Mouse (Mus musculus): ENCODE results near the gene Fkbpl. TPM values are rescaled to one million over a fixed set of nuclear protein-coding genes. Genes with fewer than 3 reads are reported as not detected.

Gene Fkbpl
- polyA plus RNA-seq, 1 experiment from 2014 or later = 9.7 TPM

DNA sequence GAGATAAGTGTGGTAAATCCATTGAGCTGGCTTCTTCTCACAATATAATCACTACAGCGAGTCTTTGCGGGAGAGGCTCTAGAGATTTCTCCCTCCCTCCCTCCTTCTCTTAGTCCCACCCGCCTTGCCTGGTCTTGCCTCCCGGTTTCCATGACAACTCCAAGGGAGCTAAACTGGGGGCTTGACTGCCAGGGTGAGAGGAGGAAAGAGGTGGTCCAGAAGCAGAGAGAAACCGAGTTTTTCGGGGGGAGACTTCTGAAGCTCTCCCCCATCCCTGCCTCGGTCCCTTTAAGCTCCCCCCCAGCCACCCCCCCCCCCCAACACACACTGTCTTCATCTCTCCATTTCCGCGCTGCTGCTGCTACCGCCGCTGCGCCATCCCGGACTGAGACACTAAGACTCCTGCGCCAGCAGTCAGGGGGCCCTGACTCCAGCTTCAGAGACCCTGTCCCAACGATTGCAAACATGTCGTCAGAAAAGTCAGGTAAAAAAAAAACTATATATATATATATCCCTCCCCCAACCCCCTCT is 15.3 kb upstream of the Fkbpl start, which contains the start of gene Prrt1:
Gene Prrt1, plus strand, starts transcription at position 313 of the 531 bp plus-strand sequence.
- Histone ChIP-seq H3K4me3 (ENCODE audit: low read depth, low read length) (peak within 1 kb of the TSS; percentile 80; the same call in 1 of the 2 replicates), H3K27ac (ENCODE audit: low read depth, low read length) (no peak within 1 kb of the TSS), H3K4me1 (replicated peaks; ENCODE audit: control insufficient read depth, insufficient read depth, low read length) (peaks cover 36% of the 10 kb centered on the region), H3K4me2 (peak within 1 kb of the TSS; percentile 94), H3K36me3 (ENCODE audit: control insufficient read depth, insufficient read depth, low read length) (peaks cover 4% of the 10 kb centered on the region; the same call in 1 of the 2 replicates), H3K9ac (ENCODE audit: low read depth, low read length) (no peak within 1 kb of the TSS; the same call in 1 of the 2 replicates), H3K9me3 (ENCODE audit: control insufficient read depth, low read length) (no peaks in the 10 kb centered on the region), H3K27me3 (replicated peaks; ENCODE audit: control insufficient read depth, insufficient read depth, low read length) (peaks cover 48% of the 10 kb centered on the region)
- no peak for DNase-seq (ENCODE audit: low spot score)
- no peak for ATAC-seq (replicated peaks; ENCODE audit: low FRiP score)
- 4% methylated on average over 16 of the region's 16 CpGs for WGBS

DNA sequence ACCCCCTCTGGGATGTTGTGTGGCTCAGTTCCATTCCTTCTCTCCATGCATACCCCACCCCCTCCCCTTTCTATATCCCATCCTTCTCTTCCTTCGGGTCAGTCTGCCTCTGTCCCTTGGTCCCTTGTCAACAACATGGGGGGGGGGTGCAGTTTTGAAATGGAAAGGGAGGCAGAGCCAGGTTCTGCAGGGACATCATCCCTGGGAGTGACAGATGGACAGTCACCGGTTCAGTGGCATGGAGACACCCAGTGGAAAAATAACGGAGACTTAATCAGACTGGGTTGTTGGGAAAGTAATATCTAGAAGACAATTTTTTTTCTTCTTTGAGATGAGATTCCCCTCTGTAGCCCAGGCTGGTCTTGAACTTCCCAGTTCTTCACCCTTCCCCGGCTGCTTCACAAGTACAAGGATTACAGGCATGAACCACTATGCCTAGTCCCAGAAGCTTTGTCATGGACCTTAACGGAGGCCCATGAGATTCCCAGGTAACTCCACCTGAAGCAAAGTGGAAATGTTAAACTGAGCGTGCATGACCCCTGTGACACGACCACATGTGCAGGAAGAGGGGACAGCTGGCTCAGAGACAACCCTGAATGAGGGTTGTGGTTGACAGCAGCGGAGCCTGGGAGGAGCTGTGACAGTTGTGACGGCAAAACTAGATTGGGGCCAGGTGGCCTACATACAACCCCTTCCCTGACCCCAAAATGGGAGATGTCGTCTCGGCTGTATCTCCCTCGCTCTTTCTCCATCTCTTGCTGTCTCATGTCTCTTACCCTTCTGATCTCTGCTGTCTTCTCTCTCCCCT is 14.6 kb upstream of the Fkbpl start:
- DNase-seq (ENCODE audit: low spot score) (no peak), ATAC-seq (replicated peaks; ENCODE audit: low FRiP score) (no peak)
- H3K4me1 ChIP-seq (replicated peaks; ENCODE audit: control insufficient read depth, insufficient read depth, low read length) = peaks cover 36% of the 10 kb centered on the region
- peak overlapping the region; percentile 33; the same call in 1 of the 2 replicates for H3K4me3 ChIP-seq (ENCODE audit: low read depth, low read length)
- WGBS = 14% methylated on average over 12 of the region's 12 CpGs
- no peaks in the 10 kb centered on the region for H3K9me3 ChIP-seq (ENCODE audit: control insufficient read depth, low read length)
- no peak overlapping the region for H3K27ac ChIP-seq (ENCODE audit: low read depth, low read length)
- H3K36me3 ChIP-seq (ENCODE audit: control insufficient read depth, insufficient read depth, low read length) = peaks cover 4% of the 10 kb centered on the region; the same call in 1 of the 2 replicates
- H3K9ac ChIP-seq (ENCODE audit: low read depth, low read length) = no peak overlapping the region
- peak overlapping the region; percentile 58; the same call in 1 of the 2 replicates for H3K4me2 ChIP-seq
- H3K27me3 ChIP-seq (replicated peaks; ENCODE audit: control insufficient read depth, insufficient read depth, low read length) = peaks cover 48% of the 10 kb centered on the region

DNA sequence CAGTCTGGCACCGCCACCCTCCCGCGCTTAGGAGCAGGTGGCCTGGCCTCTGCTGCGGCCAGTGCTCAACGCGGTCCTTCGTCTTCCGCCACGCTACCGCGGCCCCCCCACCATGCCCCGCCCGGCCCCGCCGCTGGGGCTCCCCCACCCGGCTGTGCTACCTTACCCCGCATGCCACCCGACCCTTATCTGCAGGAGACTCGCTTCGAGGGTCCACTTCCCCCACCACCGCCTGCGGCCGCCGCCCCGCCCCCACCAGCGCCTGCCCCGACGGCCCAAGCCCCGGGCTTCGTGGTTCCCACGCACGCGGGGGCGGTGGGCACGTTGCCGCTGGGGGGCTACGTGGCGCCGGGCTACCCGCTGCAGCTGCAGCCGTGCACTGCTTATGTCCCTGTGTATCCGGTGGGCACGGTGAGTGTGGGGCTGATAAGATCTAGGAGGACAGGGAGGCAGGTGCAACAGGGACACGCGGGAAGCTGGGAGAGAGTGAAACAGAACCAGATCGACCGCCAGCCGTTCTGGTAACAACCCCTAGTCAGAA is 13.7 kb upstream of the Fkbpl start:
- DNase-seq (ENCODE audit: low spot score) (no peak), ATAC-seq (replicated peaks; ENCODE audit: low FRiP score) (no peak)
- Histone ChIP-seq H3K9me3 (ENCODE audit: control insufficient read depth, low read length) (no peaks in the 10 kb centered on the region), H3K27me3 (replicated peaks; ENCODE audit: control insufficient read depth, insufficient read depth, low read length) (peaks cover 48% of the 10 kb centered on the region), H3K4me1 (replicated peaks; ENCODE audit: control insufficient read depth, insufficient read depth, low read length) (peaks cover 36% of the 10 kb centered on the region), H3K27ac (ENCODE audit: low read depth, low read length) (no peak overlapping the region), H3K4me3 (ENCODE audit: low read depth, low read length) (peak overlapping the region; percentile 33), H3K9ac (ENCODE audit: low read depth, low read length) (peak overlapping the region; percentile 31), H3K4me2 (peak overlapping the region; percentile 58), H3K36me3 (ENCODE audit: control insufficient read depth, insufficient read depth, low read length) (no peaks in the 10 kb centered on the region)
- 4% methylated on average over 46 of the region's 48 CpGs for WGBS

DNA sequence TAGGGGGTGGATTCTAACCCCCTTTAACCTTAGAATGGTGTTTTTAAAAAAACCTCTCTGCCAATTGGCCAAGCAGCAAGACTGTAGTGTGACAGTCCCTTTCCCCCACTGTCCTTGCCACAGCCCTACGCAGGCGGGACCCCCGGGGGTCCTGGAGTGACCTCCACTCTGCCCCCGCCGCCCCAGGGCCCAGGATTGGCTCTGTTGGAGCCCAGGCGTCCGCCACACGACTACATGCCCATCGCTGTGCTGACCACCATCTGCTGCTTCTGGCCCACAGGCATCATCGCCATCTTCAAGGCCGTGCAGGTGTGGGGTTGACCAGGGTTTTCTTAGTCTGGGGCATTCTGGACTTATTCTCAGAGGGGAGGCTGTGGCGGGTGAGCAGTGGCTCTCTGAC is 12.9 kb upstream of the Fkbpl start:
- DNase-seq (ENCODE audit: low spot score) (no peak), ATAC-seq (replicated peaks; ENCODE audit: low FRiP score) (no peak)
- H3K27ac ChIP-seq (ENCODE audit: low read depth, low read length) = no peak overlapping the region
- H3K4me1 ChIP-seq (replicated peaks; ENCODE audit: control insufficient read depth, insufficient read depth, low read length) = peaks cover 32% of the 10 kb centered on the region
- H3K9me3 ChIP-seq (ENCODE audit: control insufficient read depth, low read length) = no peaks in the 10 kb centered on the region
- H3K4me2 ChIP-seq = peak overlapping the region; percentile 69
- H3K9ac ChIP-seq (ENCODE audit: low read depth, low read length) = no peak overlapping the region
- WGBS = 9% methylated on average over 12 of the region's 12 CpGs
- no peaks in the 10 kb centered on the region for H3K36me3 ChIP-seq (ENCODE audit: control insufficient read depth, insufficient read depth, low read length)
- H3K4me3 ChIP-seq (ENCODE audit: low read depth, low read length) = peak overlapping the region; percentile 41
- peaks cover 48% of the 10 kb centered on the region for H3K27me3 ChIP-seq (replicated peaks; ENCODE audit: control insufficient read depth, insufficient read depth, low read length)

DNA sequence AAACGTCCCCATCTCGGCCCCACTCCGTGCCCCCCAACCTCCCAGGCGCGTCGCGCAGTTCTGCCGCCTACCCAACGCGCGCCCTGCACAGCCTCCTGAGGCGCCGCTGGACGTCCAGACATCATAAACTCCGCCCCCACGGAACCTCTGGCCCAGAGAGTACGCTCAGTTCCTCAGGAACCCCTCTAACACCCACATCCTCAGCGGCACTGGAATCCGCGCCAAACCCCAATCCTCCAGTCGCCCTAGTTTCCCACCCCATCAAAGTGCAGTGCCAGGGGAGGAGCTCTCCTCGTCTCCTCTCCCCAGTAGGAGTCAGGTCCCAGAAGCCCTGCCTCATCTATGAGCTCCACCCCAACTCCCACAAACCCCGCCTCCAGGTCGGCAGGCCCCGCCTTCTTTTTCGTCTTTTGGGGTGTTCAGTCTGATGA is 12.3 kb upstream of the Fkbpl start:
- Histone ChIP-seq H3K27ac (ENCODE audit: low read depth, low read length) (no peak overlapping the region), H3K36me3 (ENCODE audit: control insufficient read depth, insufficient read depth, low read length) (no peaks in the 10 kb centered on the region), H3K4me2 (peak overlapping the region; percentile 69), H3K27me3 (replicated peaks; ENCODE audit: control insufficient read depth, insufficient read depth, low read length) (peaks cover 48% of the 10 kb centered on the region), H3K9ac (ENCODE audit: low read depth, low read length) (no peak overlapping the region), H3K4me3 (ENCODE audit: low read depth, low read length) (peak overlapping the region; percentile 41), H3K9me3 (ENCODE audit: control insufficient read depth, low read length) (no peaks in the 10 kb centered on the region), H3K4me1 (replicated peaks; ENCODE audit: control insufficient read depth, insufficient read depth, low read length) (peaks cover 32% of the 10 kb centered on the region)
- ATAC-seq (replicated peaks; ENCODE audit: low FRiP score) (peak; percentile 22; the same call in 1 of the 2 replicates), DNase-seq (ENCODE audit: low spot score) (no peak)
- WGBS = under 1% methylated on average over 26 of the region's 26 CpGs

DNA sequence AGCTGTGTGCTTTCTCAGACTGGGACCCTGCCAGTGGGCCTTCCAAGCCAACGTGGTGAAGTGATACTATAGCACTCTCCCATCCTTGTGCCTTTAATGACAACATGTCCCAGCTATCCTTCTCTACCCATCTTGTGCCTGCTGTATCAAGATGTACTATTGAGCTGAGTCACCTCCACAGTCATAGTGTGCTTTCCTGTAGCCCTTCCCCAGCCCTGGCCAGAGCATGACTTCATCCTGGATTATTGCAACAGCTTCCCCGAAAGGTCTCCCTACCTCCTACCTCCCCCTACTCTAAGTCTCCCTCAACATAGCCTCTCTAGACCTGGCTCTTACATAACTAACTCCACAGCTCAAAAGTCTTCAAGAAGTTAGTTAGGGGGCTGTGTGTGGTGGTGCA is 8.9 kb upstream of the Fkbpl start:
- no peak overlapping the region for H3K27ac ChIP-seq (ENCODE audit: low read depth, low read length)
- H3K9ac ChIP-seq (ENCODE audit: low read depth, low read length) = no peak overlapping the region
- H3K27me3 ChIP-seq (replicated peaks; ENCODE audit: control insufficient read depth, insufficient read depth, low read length) = peaks cover 23% of the 10 kb centered on the region
- H3K4me1 ChIP-seq (replicated peaks; ENCODE audit: control insufficient read depth, insufficient read depth, low read length) = peaks cover 15% of the 10 kb centered on the region
- H3K36me3 ChIP-seq (ENCODE audit: control insufficient read depth, insufficient read depth, low read length) = no peaks in the 10 kb centered on the region
- no peak overlapping the region for H3K4me2 ChIP-seq
- ATAC-seq (replicated peaks; ENCODE audit: low FRiP score) = no peak
- whole genome bisulfite sequencing = 62% methylated on average over 2 of the region's 2 CpGs
- no peaks in the 10 kb centered on the region for H3K9me3 ChIP-seq (ENCODE audit: control insufficient read depth, low read length)
- no peak overlapping the region for H3K4me3 ChIP-seq (ENCODE audit: low read depth, low read length)
- no peak for DNase-seq (ENCODE audit: low spot score)

DNA sequence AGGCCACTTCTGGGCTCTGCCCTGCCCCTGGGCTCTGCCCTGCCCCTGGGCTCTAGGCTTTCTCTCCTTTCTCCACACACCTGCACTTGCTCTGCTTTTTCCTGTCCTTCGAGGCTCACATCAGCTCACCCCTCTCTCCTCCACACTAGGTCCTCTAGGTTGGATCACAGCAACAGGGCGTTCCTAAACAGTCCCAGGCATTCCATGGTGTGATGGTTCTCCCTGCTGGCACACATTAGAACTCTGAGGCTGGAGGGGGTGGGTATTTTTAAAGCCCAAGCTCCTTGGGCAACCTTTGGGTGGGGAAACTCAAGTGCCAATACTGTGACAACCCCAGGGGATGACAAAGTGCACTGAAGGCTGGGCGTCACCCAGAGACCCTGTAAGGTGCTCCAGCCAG is 7.1 kb upstream of the Fkbpl start:
- Histone ChIP-seq H3K36me3 (ENCODE audit: control insufficient read depth, insufficient read depth, low read length) (no peaks in the 10 kb centered on the region), H3K4me2 (no peak overlapping the region), H3K4me3 (ENCODE audit: low read depth, low read length) (no peak overlapping the region), H3K9ac (ENCODE audit: low read depth, low read length) (no peak overlapping the region), H3K27ac (ENCODE audit: low read depth, low read length) (no peak overlapping the region), H3K4me1 (replicated peaks; ENCODE audit: control insufficient read depth, insufficient read depth, low read length) (peaks cover under 1% of the 10 kb centered on the region), H3K27me3 (replicated peaks; ENCODE audit: control insufficient read depth, insufficient read depth, low read length) (peaks cover 5% of the 10 kb centered on the region), H3K9me3 (ENCODE audit: control insufficient read depth, low read length) (no peaks in the 10 kb centered on the region)
- DNase-seq (ENCODE audit: low spot score) (no peak), ATAC-seq (replicated peaks; ENCODE audit: low FRiP score) (no peak)
- 70% methylated on average over 3 of the region's 3 CpGs for WGBS

DNA sequence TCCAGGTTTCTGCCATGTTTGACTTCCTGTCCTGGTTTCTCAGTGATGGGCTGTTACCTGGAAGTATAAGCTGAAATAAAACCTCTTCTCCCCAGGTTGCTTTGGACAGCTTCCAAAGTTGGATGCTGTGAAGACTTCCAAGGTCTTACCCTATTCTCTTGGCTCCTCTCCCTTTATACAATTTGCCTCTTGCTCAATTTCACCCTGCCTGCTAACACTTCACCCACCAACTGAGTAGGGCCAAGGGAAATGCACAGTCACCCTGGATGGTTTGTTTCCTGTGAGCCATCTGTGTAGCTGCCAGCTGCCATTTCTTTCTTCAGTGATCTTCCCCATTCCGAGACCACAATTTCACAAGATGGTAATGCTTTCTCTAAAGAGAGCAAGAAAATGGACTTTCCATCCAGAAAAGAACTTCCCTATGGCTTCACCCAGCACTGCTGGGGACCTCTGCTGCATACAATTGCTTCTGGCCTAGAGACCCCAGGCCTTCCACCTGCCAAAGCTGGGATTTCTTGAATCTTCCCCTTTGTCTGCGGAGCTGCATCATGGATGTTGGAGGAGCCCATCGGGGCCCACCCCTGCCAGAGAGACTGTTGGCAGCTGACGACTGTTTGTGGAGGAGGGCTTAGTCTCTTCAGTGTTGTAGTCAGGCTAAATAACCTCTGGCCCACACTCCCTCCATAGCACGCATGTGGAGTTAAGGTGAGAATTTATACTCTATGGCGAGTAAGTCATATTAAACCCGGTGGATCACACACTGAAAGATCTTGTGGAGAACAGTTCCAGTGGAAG is 4.9 kb upstream of the Fkbpl start:
- no peaks in the 10 kb centered on the region for H3K36me3 ChIP-seq (ENCODE audit: control insufficient read depth, insufficient read depth, low read length)
- no peak overlapping the region for H3K4me3 ChIP-seq (ENCODE audit: low read depth, low read length)
- no peaks in the 10 kb centered on the region for H3K4me1 ChIP-seq (replicated peaks; ENCODE audit: control insufficient read depth, insufficient read depth, low read length)
- no peak overlapping the region for H3K4me2 ChIP-seq
- DNase-seq (ENCODE audit: low spot score) = no peak
- no peak for ATAC-seq (replicated peaks; ENCODE audit: low FRiP score)
- no peaks in the 10 kb centered on the region for H3K27me3 ChIP-seq (replicated peaks; ENCODE audit: control insufficient read depth, insufficient read depth, low read length)
- no peak overlapping the region for H3K9ac ChIP-seq (ENCODE audit: low read depth, low read length)
- no peaks in the 10 kb centered on the region for H3K9me3 ChIP-seq (ENCODE audit: control insufficient read depth, low read length)
- WGBS = 74% methylated on average over 7 of the region's 7 CpGs
- no peak overlapping the region for H3K27ac ChIP-seq (ENCODE audit: low read depth, low read length)
